Mouse (Mus musculus) stomach, embryonic 15.5 days (tissue): ENCODE results near the gene Prkn. TPM values are rescaled to one million over a fixed set of nuclear protein-coding genes. Genes with fewer than 3 reads are reported as not detected.

ENCODE experiments used
- polyA plus RNA-seq: library from polyadenylated mRNA; unstranded; fragments of >200 nt; fragmentation: Nextera tagmentation; extraction: Ambion mirVana; gene quantifications from 2 replicates; pipeline ENCODE4 v1.2.1, GENCODE M21; 2015

Prkn gene
- polyA plus RNA-seq, 1 experiment from 2014 or later: 2.0 TPM

Other genes with a start within 250 kb of the Prkn start
- 1.0 and 2.0 TPM in 2 replicates for gene Pacrg, start 73 bp upstream of the Prkn start, polyA plus RNA-seq